Mouse (Mus musculus) E14TG2a.4 (cell line): ENCODE data around the gene Usp7.

Experiments used
- CTCF ChIP-seq: conservative IDR thresholded peaks from 2 replicates; pipeline ENCODE4 v1.5.1; 2014; ENCODE audit warnings: low read length
- POU5F1 ChIP-seq: IDR thresholded peaks from 2 replicates; pipeline ENCODE4 v1.6.1; 2014; ENCODE audit warnings: low read length, borderline replicate concordance

GRCm38 (mm10) chr16:8669432-8669831 lies 122.7 kb downstream of the Usp7 start:
- TF ChIP-seq CTCF, result no peak
- TF ChIP-seq POU5F1, result no peak
